Mouse (Mus musculus): ENCODE results near the gene Vstm5. TPM values are rescaled to one million over a fixed set of nuclear protein-coding genes. Genes with fewer than 3 reads are reported as not detected.
"Not testable (repeated sequence)": the region's sequence is repeated elsewhere in the genome, so short reads cannot be mapped to it uniquely, and the experiment has no call there.

Vstm5 gene
- polyA plus RNA-seq (2014; fragmentation: Nextera tagmentation; extraction: Ambion mirVana), result 2.5 and 3.0 TPM in 2 replicates

DNA sequence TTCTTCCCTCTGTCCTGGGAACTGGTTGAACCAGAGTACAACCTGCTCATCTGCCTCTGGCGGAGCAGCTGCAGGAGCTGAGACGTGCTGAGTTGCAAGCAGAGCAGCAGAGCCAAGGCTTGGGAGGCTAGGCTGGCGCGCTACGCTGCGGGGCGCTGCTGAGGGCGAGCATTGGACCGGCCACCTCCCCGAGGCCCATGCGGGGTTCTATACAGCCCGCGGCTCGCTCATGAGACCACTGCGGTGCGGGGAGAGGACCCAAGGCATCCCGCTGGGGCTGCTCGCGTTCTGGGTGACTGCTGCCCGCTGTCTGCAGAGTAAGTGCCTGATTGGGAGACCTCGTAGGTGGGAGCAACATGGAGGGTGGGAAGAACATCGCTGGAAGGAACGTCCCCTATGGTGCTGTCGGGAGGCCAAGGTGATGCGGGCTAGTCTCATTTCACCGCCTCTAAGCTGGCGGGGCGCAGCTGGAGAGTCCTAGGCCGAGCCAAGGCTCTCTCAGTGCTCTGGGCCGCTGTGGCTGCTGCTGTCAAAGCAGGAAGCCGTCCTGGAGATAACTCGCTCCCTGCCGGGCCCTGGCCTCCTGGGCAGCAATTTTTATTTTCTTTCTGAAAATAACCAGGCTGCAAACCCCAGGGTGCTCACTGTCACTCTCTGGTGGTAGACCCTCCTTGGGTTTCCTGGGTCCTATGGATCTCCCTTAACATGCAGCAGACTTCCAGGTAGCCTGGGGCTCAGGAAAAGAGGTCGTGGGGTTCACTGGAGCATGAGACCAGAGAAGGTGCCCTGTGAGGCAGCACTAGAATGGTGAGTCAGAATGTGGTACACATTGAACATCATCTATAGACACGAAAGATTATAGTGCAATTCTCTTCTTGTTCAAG, at the start of gene Vstm5:
Gene Vstm5 (plus strand): TSS at position 4 of the 884 bp plus-strand sequence.
- Histone ChIP-seq H3K27ac (replicated peaks in 1 of 2; ENCODE audit: control insufficient read depth in 1 of 2, insufficient read depth in 1 of 2, low read depth in 2 of 2, low read length in 2 of 2) (peak within 1 kb of the TSS; percentile 43 to 51; a peak in 3 of 4 replicates), H3K4me3 (ENCODE audit: control insufficient read depth in 1 of 2, insufficient read depth in 1 of 2, low read depth in 1 of 2, low read length in 2 of 2) (peak within 1 kb of the TSS; percentile 48 to 52), H3K4me2 (ENCODE audit: low read length) (peak within 1 kb of the TSS; percentile 88), H3K9me3 (ENCODE audit: control insufficient read depth, low read length) (no peaks in the 10 kb centered on the region), H3K27me3 (ENCODE audit: control insufficient read depth, insufficient read depth, low read length) (no peaks in the 10 kb centered on the region), H3K9ac (ENCODE audit: low read length) (peak within 1 kb of the TSS; percentile 70), H3K36me3 (ENCODE audit: control insufficient read depth, insufficient read depth, low read length) (no peaks in the 10 kb centered on the region), H3K4me1 (ENCODE audit: control insufficient read depth in 2 of 2, insufficient read depth in 2 of 2, low read length in 2 of 2) (peaks cover 10 to 21% of the 10 kb centered on the region in 2 experiments)
- 4% methylated on average over 35 of the region's 35 CpGs for WGBS
- peak; percentile 51 for ATAC-seq (ENCODE audit: insufficient number of reproducible peaks, insufficient read depth, low FRiP score, low read depth)

DNA sequence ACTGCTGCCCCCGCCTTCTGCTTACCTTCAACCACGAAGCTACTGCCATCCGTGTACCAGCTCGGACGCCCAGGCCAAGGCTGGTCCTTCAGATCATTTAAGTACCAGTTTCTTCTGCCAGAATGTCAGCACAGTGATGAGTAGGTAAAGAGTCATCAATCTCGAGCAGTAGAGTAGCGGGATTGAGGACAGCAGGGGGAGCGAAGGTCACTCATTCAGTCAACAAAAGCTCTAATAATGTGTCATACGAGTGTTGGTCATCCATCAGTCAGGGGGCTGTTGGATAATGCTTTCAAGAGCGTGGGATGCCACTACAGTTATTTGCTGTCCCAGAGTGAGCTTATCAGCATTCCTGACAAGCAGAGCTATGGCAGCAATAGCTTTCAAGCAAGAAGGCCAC, 44.0 kb upstream of the Vstm5 start:
- H3K27me3 ChIP-seq (ENCODE audit: control insufficient read depth, insufficient read depth, low read length); H3K36me3 ChIP-seq (ENCODE audit: control insufficient read depth, insufficient read depth, low read length); H3K4me2 ChIP-seq (ENCODE audit: low read length); H3K9me3 ChIP-seq (ENCODE audit: control insufficient read depth, low read length); ATAC-seq (ENCODE audit: insufficient number of reproducible peaks, insufficient read depth, low FRiP score, low read depth); H3K27ac ChIP-seq (replicated peaks in 1 of 2; ENCODE audit: control insufficient read depth in 1 of 2, insufficient read depth in 1 of 2, low read depth in 2 of 2, low read length in 2 of 2); H3K4me3 ChIP-seq (ENCODE audit: control insufficient read depth in 1 of 2, insufficient read depth in 1 of 2, low read depth in 1 of 2, low read length in 2 of 2); H3K9ac ChIP-seq (ENCODE audit: low read length); H3K4me1 ChIP-seq (ENCODE audit: control insufficient read depth in 2 of 2, insufficient read depth in 2 of 2, low read length in 2 of 2): not testable (repeated sequence)
- 38% methylated on average over 10 of the region's 10 CpGs for WGBS

DNA sequence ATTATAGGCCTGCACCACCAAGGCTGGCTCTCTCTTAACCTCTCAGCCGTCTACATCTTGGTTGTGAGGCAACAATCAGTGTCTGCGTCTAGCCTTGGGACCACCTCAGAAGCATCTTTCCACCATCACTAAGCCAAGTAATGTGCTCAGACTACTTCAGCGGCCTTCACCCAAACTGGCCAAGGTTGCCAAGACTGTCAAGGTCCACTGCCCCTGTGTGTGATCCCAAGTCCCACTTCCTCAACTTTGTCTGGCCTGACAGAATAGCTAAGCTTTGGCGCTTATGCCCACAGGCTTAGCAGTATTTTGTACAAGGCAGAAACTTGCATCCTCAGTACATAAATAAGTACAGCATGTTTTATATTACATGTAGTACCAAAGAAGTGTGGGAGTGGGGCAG, 32.2 kb upstream of the Vstm5 start:
- Histone ChIP-seq H3K4me2 (ENCODE audit: low read length) (no peak overlapping the region), H3K9me3 (ENCODE audit: control insufficient read depth, low read length) (no peaks in the 10 kb centered on the region), H3K4me3 (ENCODE audit: control insufficient read depth in 1 of 2, insufficient read depth in 1 of 2, low read depth in 1 of 2, low read length in 2 of 2) (no peak overlapping the region), H3K4me1 (ENCODE audit: control insufficient read depth in 2 of 2, insufficient read depth in 2 of 2, low read length in 2 of 2) (no peaks in the 10 kb centered on the region), H3K9ac (ENCODE audit: low read length) (no peak overlapping the region), H3K36me3 (ENCODE audit: control insufficient read depth, insufficient read depth, low read length) (no peaks in the 10 kb centered on the region), H3K27me3 (ENCODE audit: control insufficient read depth, insufficient read depth, low read length) (no peaks in the 10 kb centered on the region), H3K27ac (replicated peaks in 1 of 2; ENCODE audit: control insufficient read depth in 1 of 2, insufficient read depth in 1 of 2, low read depth in 2 of 2, low read length in 2 of 2) (no peak overlapping the region)
- ATAC-seq (ENCODE audit: insufficient number of reproducible peaks, insufficient read depth, low FRiP score, low read depth), result no peak
- 80% methylated on average over 4 of the region's 4 CpGs for WGBS

DNA sequence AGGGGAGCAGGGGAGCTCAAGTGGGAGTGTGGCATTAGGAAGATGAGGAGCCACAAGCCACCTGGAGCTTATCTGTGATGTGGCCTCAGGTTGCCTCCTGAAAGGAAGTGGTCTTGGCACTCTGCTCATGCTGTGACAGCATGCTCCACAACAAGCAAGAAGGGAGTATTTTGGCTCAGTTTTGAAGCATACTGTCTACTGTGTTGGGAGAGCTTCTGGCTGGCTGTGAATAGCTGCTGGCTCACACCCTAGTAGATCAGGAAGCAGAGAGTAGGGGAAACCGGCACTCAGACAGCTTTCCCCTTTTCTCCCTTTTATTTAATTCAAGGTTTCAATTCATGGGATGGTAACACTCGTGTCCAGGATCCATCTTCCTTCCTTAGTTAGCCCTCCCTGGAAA, 29.5 kb upstream of the Vstm5 start:
- no peak overlapping the region for H3K4me3 ChIP-seq (ENCODE audit: control insufficient read depth in 1 of 2, insufficient read depth in 1 of 2, low read depth in 1 of 2, low read length in 2 of 2)
- H3K27me3 ChIP-seq (ENCODE audit: control insufficient read depth, insufficient read depth, low read length), result no peaks in the 10 kb centered on the region
- ATAC-seq (ENCODE audit: insufficient number of reproducible peaks, insufficient read depth, low FRiP score, low read depth), result no peak
- no peaks in the 10 kb centered on the region for H3K36me3 ChIP-seq (ENCODE audit: control insufficient read depth, insufficient read depth, low read length)
- H3K27ac ChIP-seq (replicated peaks in 1 of 2; ENCODE audit: control insufficient read depth in 1 of 2, insufficient read depth in 1 of 2, low read depth in 2 of 2, low read length in 2 of 2), result no peak overlapping the region
- no peak overlapping the region for H3K9ac ChIP-seq (ENCODE audit: low read length)
- whole genome bisulfite sequencing, result 57% methylated on average over 2 of the region's 2 CpGs
- H3K4me2 ChIP-seq (ENCODE audit: low read length), result no peak overlapping the region
- H3K4me1 ChIP-seq (ENCODE audit: control insufficient read depth in 2 of 2, insufficient read depth in 2 of 2, low read length in 2 of 2), result no peaks in the 10 kb centered on the region
- no peaks in the 10 kb centered on the region for H3K9me3 ChIP-seq (ENCODE audit: control insufficient read depth, low read length)

DNA sequence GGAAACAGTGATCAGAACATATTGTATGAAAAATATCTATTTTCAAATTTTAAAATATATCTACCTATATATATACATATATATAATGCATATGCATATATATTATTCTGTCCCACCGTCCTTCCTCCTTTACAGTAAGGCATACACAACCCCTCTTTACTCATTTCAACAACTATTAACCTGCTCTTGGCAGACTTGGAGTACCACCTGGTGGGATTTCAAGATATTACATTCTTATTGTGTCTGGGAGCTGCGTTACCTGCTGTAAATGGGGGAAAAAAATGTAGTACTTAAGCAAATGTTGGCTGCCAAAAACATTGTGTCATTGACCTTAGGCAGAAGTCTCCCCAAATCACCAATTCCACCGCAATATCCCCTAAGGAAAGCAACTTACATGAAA, 27.0 kb upstream of the Vstm5 start:
- WGBS, result 67% methylated on average over 3 of the region's 3 CpGs
- H3K9me3 ChIP-seq (ENCODE audit: control insufficient read depth, low read length), result no peaks in the 10 kb centered on the region
- no peak overlapping the region for H3K27ac ChIP-seq (replicated peaks in 1 of 2; ENCODE audit: control insufficient read depth in 1 of 2, insufficient read depth in 1 of 2, low read depth in 2 of 2, low read length in 2 of 2)
- no peaks in the 10 kb centered on the region for H3K27me3 ChIP-seq (ENCODE audit: control insufficient read depth, insufficient read depth, low read length)
- no peaks in the 10 kb centered on the region for H3K36me3 ChIP-seq (ENCODE audit: control insufficient read depth, insufficient read depth, low read length)
- no peak overlapping the region for H3K4me2 ChIP-seq (ENCODE audit: low read length)
- H3K4me1 ChIP-seq (ENCODE audit: control insufficient read depth in 2 of 2, insufficient read depth in 2 of 2, low read length in 2 of 2), result no peaks in the 10 kb centered on the region
- no peak overlapping the region for H3K4me3 ChIP-seq (ENCODE audit: control insufficient read depth in 1 of 2, insufficient read depth in 1 of 2, low read depth in 1 of 2, low read length in 2 of 2)
- H3K9ac ChIP-seq (ENCODE audit: low read length), result no peak overlapping the region
- ATAC-seq (ENCODE audit: insufficient number of reproducible peaks, insufficient read depth, low FRiP score, low read depth), result no peak

GRCm38 (mm10) chr9:15213695-15214094, 25.1 kb upstream of the Vstm5 start:
- Histone ChIP-seq H3K4me2 (ENCODE audit: low read length) (no peak overlapping the region), H3K9ac (ENCODE audit: low read length) (no peak overlapping the region), H3K36me3 (ENCODE audit: control insufficient read depth, insufficient read depth, low read length) (no peaks in the 10 kb centered on the region), H3K9me3 (ENCODE audit: control insufficient read depth, low read length) (no peaks in the 10 kb centered on the region), H3K27me3 (ENCODE audit: control insufficient read depth, insufficient read depth, low read length) (no peaks in the 10 kb centered on the region), H3K4me3 (ENCODE audit: control insufficient read depth in 1 of 2, insufficient read depth in 1 of 2, low read depth in 1 of 2, low read length in 2 of 2) (no peak overlapping the region), H3K4me1 (ENCODE audit: control insufficient read depth in 2 of 2, insufficient read depth in 2 of 2, low read length in 2 of 2) (no peaks in the 10 kb centered on the region), H3K27ac (replicated peaks in 1 of 2; ENCODE audit: control insufficient read depth in 1 of 2, insufficient read depth in 1 of 2, low read depth in 2 of 2, low read length in 2 of 2) (no peak overlapping the region)
- no peak for ATAC-seq (ENCODE audit: insufficient number of reproducible peaks, insufficient read depth, low FRiP score, low read depth)
- WGBS, result 38% methylated on average over 1 of the region's 1 CpGs

DNA sequence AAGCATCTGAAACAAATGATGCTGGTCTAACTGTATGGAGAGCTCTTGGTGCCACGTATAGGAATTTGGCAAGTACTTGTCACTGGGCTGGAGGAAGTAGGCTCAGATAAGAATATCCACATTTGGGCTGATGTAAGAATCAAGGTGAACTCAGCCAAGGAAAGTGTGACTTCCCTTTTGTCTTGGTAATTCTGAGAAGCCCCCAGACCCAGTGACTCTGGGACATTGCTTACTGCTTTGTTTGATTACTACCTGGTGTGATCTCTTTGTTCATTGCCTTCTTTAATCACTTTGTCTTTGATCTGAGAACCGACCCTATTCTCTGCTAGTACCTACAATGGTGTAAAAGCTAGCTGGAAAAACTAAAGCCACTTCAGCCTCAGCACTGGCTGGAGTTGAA, 13.9 kb upstream of the Vstm5 start:
- 42% methylated on average over 2 of the region's 2 CpGs for WGBS
- no peaks in the 10 kb centered on the region for H3K36me3 ChIP-seq (ENCODE audit: control insufficient read depth, insufficient read depth, low read length)
- H3K4me1 ChIP-seq (ENCODE audit: control insufficient read depth in 2 of 2, insufficient read depth in 2 of 2, low read length in 2 of 2), result no peaks in the 10 kb centered on the region

More for the DNA sequence above, 13.9 kb upstream of the Vstm5 start:
- no peak overlapping the region for H3K27ac ChIP-seq (replicated peaks in 1 of 2; ENCODE audit: control insufficient read depth in 1 of 2, insufficient read depth in 1 of 2, low read depth in 2 of 2, low read length in 2 of 2)
- no peak overlapping the region for H3K4me3 ChIP-seq (ENCODE audit: control insufficient read depth in 1 of 2, insufficient read depth in 1 of 2, low read depth in 1 of 2, low read length in 2 of 2)
- H3K27me3 ChIP-seq (ENCODE audit: control insufficient read depth, insufficient read depth, low read length), result no peaks in the 10 kb centered on the region
- H3K4me2 ChIP-seq (ENCODE audit: low read length), result no peak overlapping the region
- no peak for ATAC-seq (ENCODE audit: insufficient number of reproducible peaks, insufficient read depth, low FRiP score, low read depth)
- H3K9me3 ChIP-seq (ENCODE audit: control insufficient read depth, low read length), result peaks cover 7% of the 10 kb centered on the region
- H3K9ac ChIP-seq (ENCODE audit: low read length), result no peak overlapping the region

Measured in heart, embryonic 14.5 days (tissue).